Mouse (Mus musculus): ENCODE data around the gene Irs3. TPM values are rescaled to one million over a fixed set of nuclear protein-coding genes. Genes with fewer than 3 reads are reported as not detected.

Irs3 gene
- polyA plus RNA-seq, 1 experiment from 2014 or later: 0.11 TPM

DNA sequence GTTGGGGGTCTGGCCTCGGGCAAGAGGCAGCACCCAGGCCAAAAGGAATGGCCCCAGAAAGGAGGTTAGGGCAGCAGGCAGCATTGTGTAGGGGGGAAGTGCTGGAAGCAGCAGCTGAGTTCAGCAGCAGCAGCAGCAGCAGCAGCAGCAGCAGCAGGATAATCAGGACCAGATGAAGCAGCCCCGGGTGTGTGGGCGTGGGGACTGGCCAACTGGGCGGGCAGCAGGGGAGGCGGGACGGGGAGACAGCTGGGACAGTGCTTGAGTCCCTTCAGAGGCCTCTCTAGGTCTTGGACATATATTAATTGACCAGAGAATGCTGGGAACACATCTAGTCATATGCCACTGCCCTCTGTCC, 34.3 kb downstream of the Irs3 start:
- Histone ChIP-seq H3K4me3 (no peak overlapping the region), H3K36me3 (no peaks in the 10 kb centered on the region), H3K27me3 (peaks cover 10% of the 10 kb centered on the region; the same call in 1 of the 2 replicates), H3K27ac (replicated peaks) (no peak overlapping the region), H3K4me2 (replicated peaks) (no peak overlapping the region), H3K4me1 (no peaks in the 10 kb centered on the region), H3K9me3 (no peaks in the 10 kb centered on the region), H3K9ac (replicated peaks) (no peak overlapping the region)
- WGBS: 31% methylated on average over 6 of the region's 6 CpGs
- ATAC-seq (replicated peaks): no peak

DNA sequence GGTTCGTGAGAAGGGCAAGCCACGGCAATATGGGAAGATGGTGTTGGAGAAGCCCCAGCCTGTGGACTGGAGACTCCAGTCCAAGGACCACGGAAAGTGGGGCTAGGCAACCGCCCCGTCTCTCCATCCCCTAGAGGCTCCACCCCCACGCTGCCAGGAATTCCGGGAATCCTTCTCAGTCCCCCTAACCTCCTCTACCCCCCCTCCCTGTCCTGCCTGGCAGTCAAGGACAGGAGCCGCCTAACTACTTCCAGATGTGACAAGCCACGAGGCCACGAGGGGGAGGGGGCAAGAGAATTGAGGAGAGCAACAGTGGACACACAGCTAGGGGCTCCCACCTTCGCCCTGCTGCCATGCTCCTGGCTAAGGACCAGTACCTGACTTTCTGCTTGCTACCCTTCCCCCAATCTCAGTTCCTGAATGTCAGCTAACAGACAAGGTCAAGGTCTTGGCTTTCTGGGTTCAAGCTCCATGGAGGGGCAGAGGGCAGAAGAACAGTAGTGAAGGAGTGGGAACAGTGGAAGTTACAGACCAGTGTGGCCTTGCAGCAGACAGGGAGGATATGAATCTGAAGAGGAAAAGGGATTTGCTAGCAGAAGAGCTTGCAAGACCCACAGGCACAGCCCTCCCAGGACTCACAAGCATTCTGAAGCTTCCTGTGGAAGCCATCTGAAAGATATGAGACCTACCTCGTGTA, 34.8 kb downstream of the Irs3 start:
- ATAC-seq (replicated peaks): no peak
- no peaks in the 10 kb centered on the region for H3K4me1 ChIP-seq
- no peak overlapping the region for H3K4me2 ChIP-seq (replicated peaks)
- peaks cover 10% of the 10 kb centered on the region; the same call in 1 of the 2 replicates for H3K27me3 ChIP-seq
- H3K4me3 ChIP-seq: no peak overlapping the region
- WGBS: 24% methylated on average over 11 of the region's 12 CpGs
- no peak overlapping the region for H3K27ac ChIP-seq (replicated peaks)
- no peaks in the 10 kb centered on the region for H3K36me3 ChIP-seq
- H3K9me3 ChIP-seq: no peaks in the 10 kb centered on the region
- no peak overlapping the region for H3K9ac ChIP-seq (replicated peaks)

DNA sequence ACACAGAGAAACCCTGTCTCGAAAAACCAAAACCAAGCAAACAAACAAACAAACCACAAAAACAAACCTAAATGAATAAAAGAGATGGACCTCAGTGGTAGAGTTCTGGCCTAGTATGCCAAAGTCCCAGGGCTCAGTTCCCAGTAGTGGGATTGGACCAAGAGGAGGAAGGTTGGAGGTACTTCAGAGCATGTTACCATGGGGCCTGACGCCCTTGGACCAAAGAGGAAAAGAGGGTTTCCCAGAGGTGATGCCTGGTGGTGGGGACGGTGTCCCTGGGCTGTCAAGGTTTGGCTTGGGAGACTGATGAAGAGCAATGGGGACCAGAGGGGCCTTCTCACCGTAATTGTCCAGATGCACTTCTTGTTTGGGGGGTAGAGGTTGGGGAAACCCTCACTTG, 35.5 kb downstream of the Irs3 start:
- peaks cover 10% of the 10 kb centered on the region; the same call in 1 of the 2 replicates for H3K27me3 ChIP-seq
- H3K36me3 ChIP-seq: no peaks in the 10 kb centered on the region
- H3K4me1 ChIP-seq: no peaks in the 10 kb centered on the region
- no peak overlapping the region for H3K4me3 ChIP-seq
- 85% methylated on average over 4 of the region's 4 CpGs for WGBS
- no peaks in the 10 kb centered on the region for H3K9me3 ChIP-seq
- no peak for ATAC-seq (replicated peaks)
- no peak overlapping the region for H3K27ac ChIP-seq (replicated peaks)
- no peak overlapping the region for H3K9ac ChIP-seq (replicated peaks)
- H3K4me2 ChIP-seq (replicated peaks): no peak overlapping the region

DNA sequence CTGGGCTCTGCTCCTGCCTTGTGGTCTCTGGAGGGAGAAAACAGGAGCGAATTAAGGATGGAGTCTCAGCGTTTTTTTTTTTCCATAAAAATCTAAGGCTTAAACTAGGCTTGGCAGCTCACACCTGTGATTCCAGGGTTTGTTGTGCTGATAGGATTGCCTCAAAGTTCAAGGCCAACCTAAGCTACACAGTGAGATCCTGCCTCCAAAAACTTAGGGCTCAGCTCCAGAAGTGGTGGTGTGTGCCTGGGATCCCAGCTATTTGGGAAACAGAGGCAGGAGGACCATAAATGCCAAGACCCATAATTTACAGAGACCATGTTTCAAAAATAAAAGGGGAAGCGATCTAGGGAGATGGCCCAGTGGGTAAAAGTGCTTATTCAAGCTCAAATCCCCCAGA, 36.2 kb downstream of the Irs3 start:
- no peak for ATAC-seq (replicated peaks)
- 62% methylated on average over 3 of the region's 3 CpGs for WGBS
- H3K4me3 ChIP-seq: no peak overlapping the region

DNA sequence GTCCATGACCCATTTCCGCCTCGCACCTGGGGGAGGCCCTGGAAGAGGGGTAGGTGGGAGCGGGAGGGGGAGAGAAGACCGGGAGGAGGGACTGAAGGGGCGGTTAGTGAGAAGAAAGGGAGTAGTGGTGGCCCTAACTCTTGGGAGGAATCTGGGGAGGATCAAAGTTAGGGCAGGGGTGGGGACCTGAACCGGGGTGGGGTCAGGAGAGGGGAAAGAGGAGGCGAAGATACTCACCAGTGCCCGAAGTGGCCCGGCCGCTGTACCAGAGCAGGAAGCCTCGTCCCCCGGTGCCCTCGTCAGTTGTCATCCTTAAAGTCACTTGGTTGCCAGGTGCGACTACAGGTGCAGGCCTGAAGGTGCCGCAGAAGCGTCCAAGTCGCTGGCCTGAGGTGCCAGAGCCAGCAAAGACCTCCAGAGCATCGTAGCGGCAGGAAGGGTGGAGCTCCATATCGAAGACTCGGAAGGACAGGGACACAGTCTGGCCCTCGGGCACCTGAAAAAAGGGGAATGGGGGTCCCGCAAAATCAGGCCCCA, 36.8 kb downstream of the Irs3 start:
- H3K27ac ChIP-seq (replicated peaks): no peak overlapping the region
- WGBS: 14% methylated on average over 23 of the region's 23 CpGs
- H3K4me3 ChIP-seq: peak overlapping the region; percentile 10; the same call in 1 of the 2 replicates
- no peaks in the 10 kb centered on the region for H3K36me3 ChIP-seq
- H3K9me3 ChIP-seq: no peaks in the 10 kb centered on the region
- no peaks in the 10 kb centered on the region for H3K4me1 ChIP-seq
- no peak for ATAC-seq (replicated peaks)
- H3K27me3 ChIP-seq: peaks cover 10% of the 10 kb centered on the region; the same call in 1 of the 2 replicates
- H3K4me2 ChIP-seq (replicated peaks): peak overlapping the region; percentile 20
- no peak overlapping the region for H3K9ac ChIP-seq (replicated peaks)

More for the DNA sequence above, 36.2 kb downstream of the Irs3 start:
- H3K4me1 ChIP-seq: no peaks in the 10 kb centered on the region
- H3K4me2 ChIP-seq (replicated peaks): no peak overlapping the region
- no peak overlapping the region for H3K9ac ChIP-seq (replicated peaks)
- no peak overlapping the region for H3K27ac ChIP-seq (replicated peaks)
- H3K27me3 ChIP-seq: peaks cover 10% of the 10 kb centered on the region; the same call in 1 of the 2 replicates
- no peaks in the 10 kb centered on the region for H3K36me3 ChIP-seq
- no peaks in the 10 kb centered on the region for H3K9me3 ChIP-seq

DNA sequence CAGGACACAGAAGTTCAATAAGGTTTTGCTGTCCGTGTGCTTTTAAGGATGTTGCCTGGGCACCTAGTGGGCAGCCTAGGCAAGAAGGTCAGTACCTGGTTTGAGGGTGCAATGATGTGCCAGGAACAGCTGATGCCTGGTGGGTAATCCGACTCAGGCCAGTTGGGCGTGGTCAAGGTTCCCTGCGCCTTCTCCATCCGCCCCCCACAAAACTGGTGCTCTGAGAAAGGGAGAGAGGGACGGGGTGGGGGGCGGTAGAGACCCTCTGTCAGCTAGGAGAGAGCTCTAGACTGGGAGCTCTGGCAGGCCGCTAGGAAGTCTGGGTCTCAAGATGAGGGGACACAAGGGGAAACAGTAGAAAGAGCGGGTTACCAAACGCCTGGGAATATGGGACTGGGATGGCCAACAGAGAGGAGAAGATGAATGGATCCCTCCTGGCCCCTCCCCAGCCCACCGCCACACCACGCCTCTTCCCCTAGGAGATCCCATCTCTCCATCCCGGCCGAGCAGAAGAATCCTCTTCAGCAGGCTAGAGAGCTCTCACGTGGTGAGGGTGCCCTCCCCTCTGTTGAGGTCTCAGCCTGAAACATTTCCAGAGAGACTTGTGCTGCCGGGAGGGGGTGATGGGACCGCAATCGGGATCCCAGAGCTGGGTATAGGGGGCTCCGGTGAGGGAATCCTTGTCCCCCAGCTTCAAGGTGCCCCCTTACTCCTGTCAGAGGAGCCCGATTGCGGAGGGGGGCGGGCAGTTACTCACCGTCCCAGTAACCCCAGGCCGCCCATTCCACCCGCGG, 37.5 kb downstream of the Irs3 start:
- Histone ChIP-seq H3K4me2 (replicated peaks) (peak overlapping the region; percentile 20), H3K27ac (replicated peaks) (no peak overlapping the region), H3K36me3 (no peaks in the 10 kb centered on the region), H3K27me3 (peaks cover 10% of the 10 kb centered on the region; the same call in 1 of the 2 replicates), H3K4me3 (peak overlapping the region; percentile 10; the same call in 1 of the 2 replicates), H3K9me3 (no peaks in the 10 kb centered on the region), H3K9ac (replicated peaks) (0 out of 2 replicates have a peak overlapping the region, but pooled peaks have one; percentile 8), H3K4me1 (no peaks in the 10 kb centered on the region; the same call in 1 of the 2 replicates)
- 15% methylated on average over 26 of the region's 26 CpGs for WGBS
- no peak for ATAC-seq (replicated peaks)

DNA sequence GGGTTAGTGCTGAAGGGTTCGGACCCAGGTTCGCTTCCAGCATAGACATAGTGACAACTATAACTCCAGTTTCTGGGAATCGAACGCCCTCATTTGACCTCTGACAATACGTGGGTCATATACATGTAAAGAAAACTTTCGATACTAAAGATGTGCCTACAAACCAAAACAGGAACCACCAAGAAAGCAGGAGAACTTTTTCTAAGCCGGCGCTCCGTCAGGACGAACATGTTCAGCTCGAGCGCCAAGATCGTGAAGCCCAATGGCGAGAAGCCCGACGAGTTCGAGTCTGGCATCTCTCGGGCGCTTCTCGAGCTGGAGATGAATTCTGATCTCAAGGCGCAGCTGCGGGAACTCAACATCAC, 44.2 kb downstream of the Irs3 start:
- H3K27ac ChIP-seq (replicated peaks): peak overlapping the region; percentile 70
- under 1% methylated on average over 22 of the region's 22 CpGs for WGBS
- no peaks in the 10 kb centered on the region for H3K27me3 ChIP-seq
- H3K4me2 ChIP-seq (replicated peaks): peak overlapping the region; percentile 99
- no peaks in the 10 kb centered on the region for H3K36me3 ChIP-seq
- H3K9ac ChIP-seq (replicated peaks): peak overlapping the region; percentile 49
- peak overlapping the region; percentile 51 for H3K4me3 ChIP-seq
- H3K9me3 ChIP-seq: no peaks in the 10 kb centered on the region
- peaks cover 30% of the 10 kb centered on the region for H3K4me1 ChIP-seq
- ATAC-seq (replicated peaks): no peak

DNA sequence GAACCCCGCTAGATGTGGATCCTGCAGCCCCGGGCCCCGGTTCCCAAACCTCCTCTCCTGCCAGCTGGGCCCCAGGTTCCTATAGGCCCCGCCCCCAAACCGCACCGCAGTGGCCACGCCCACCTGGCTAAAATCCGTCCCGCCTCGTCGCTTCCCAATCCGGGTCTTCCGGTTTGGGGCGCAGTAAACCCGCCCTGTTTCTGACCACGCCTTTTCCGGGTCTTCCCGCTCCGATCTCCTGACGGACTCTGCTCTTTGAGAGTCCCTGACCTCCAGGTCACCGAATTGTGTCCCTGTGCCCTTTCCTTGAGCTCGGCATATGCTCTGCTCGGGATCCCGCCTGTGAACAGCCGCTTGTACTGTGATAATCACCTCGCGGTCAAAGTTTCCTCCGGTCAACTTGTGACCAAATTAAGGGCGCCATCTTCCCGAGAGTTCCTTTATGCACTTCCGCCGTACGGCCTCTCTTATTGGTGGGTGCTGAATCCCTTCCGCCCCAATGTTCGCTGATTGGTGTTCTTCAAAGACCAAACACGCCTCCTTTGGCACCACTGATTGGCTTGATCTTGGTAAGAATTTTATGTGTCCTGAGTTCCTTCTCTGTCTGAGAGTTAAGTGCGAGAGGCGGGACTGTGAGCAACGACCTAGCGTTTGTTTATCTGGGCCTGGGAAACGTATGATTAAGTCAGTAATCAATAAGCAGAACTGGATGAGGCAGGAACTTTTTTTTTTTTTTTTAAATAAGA, 44.7 kb downstream of the Irs3 start, which contains the start of gene Mospd3:
Gene Mospd3, minus strand, starts transcription at position 440 of the 746 bp plus-strand sequence.
- under 1% methylated on average over 41 of the region's 41 CpGs for WGBS
- Histone ChIP-seq H3K9me3 (no peaks in the 10 kb centered on the region), H3K4me1 (peaks cover 30% of the 10 kb centered on the region), H3K27me3 (no peaks in the 10 kb centered on the region), H3K4me2 (replicated peaks) (peak within 1 kb of the TSS; percentile 99), H3K36me3 (no peaks in the 10 kb centered on the region), H3K27ac (replicated peaks) (peak within 1 kb of the TSS; percentile 70), H3K4me3 (peak within 1 kb of the TSS; percentile 51), H3K9ac (replicated peaks) (peak within 1 kb of the TSS; percentile 89)
- ATAC-seq (replicated peaks): peak; percentile 96

DNA sequence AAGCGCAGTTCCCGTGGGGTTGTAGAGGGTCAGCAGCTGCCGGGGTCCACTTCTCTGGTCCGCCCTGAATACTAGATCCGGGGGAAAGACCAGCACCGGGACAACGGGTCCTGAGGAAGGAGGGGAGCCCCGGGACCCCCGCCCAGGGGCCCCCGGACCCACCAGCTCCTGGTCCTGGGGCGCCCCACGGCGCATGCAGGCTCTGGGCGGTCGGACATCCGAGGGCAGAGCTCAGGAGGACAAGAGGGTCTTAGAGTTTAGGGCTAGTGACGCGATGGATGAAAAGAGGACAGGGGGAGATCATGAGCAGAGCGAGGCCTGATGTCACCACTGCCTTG, 45.3 kb downstream of the Irs3 start:
- WGBS: 1% methylated on average over 19 of the region's 19 CpGs
- H3K9me3 ChIP-seq: no peaks in the 10 kb centered on the region
- H3K4me3 ChIP-seq: peak overlapping the region; percentile 51
- peak overlapping the region; percentile 89 for H3K9ac ChIP-seq (replicated peaks)
- ATAC-seq (replicated peaks): 0 out of 2 replicates have a peak, but pooled peaks have one; percentile 30
- H3K4me1 ChIP-seq: peaks cover 30% of the 10 kb centered on the region
- no peaks in the 10 kb centered on the region for H3K36me3 ChIP-seq
- no peaks in the 10 kb centered on the region for H3K27me3 ChIP-seq
- peak overlapping the region; percentile 99 for H3K4me2 ChIP-seq (replicated peaks)
- H3K27ac ChIP-seq (replicated peaks): peak overlapping the region; percentile 70

DNA sequence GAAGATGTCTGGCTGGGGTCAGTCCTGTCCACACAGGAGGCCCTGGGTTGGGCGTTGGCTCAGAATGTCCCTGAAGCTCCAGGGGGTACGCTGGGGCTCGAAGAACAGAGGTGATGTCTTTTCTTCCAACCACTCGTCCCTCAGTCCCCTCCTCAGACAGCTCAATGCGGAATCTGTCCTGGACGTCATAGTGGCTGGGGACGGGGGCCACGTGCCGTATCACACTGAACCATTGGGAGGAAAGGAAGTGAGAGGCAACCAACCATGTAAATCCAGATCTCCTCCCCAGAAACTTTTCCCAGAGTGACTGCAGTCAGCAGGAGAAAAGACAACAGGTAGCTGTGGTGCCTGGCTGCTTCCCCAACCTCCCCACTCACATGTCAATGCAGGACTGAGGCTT, 45.9 kb downstream of the Irs3 start:
- 68% methylated on average over 9 of the region's 9 CpGs for WGBS
- Histone ChIP-seq H3K4me1 (peaks cover 30% of the 10 kb centered on the region), H3K9me3 (no peaks in the 10 kb centered on the region), H3K9ac (replicated peaks) (peak overlapping the region; percentile 89), H3K4me2 (replicated peaks) (peak overlapping the region; percentile 99), H3K36me3 (no peaks in the 10 kb centered on the region), H3K27me3 (no peaks in the 10 kb centered on the region), H3K27ac (replicated peaks) (no peak overlapping the region), H3K4me3 (peak overlapping the region; percentile 51)
- ATAC-seq (replicated peaks): no peak

DNA sequence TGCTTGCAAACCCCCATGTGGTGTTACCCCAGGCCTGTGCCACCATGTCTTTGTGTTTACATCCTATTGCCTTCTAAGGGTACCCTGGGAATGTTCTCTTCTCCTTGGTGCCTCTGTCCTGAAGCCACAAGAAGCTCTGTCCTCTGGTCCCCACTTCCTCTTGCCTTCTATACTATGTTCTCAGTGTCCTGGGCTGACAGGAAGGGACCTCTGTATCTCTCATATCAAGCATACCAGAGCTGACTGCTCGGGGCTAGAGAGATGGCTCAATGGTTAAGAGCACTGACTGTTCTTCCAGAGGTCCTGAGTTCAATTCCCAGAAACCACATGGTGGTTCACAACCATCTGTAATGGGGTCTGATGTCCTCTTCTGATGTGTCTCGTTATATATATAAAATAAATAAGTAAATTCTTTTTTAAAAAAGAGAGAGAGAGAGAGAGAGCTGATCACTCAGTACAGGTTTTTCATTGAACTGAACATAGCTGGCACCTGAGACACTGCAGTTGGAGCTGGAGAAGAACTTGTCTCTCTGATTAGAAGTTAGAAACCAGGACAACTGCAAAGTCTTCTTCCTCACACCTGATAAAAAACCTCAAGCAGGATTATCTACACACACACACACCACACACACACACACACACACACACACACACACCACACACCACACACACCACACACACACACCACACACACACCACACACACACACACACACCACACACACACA, 47.3 kb downstream of the Irs3 start:
- Histone ChIP-seq H3K27ac (replicated peaks) (no peak overlapping the region), H3K27me3 (no peaks in the 10 kb centered on the region), H3K4me2 (replicated peaks) (no peak overlapping the region), H3K9me3 (no peaks in the 10 kb centered on the region), H3K4me3 (no peak overlapping the region), H3K36me3 (no peaks in the 10 kb centered on the region), H3K9ac (replicated peaks) (no peak overlapping the region), H3K4me1 (peaks cover 30% of the 10 kb centered on the region)
- ATAC-seq (replicated peaks): no peak
- WGBS: 84% methylated on average over 2 of the region's 2 CpGs
